Mouse (Mus musculus): ENCODE data around the gene Tada2a. TPM values are rescaled to one million over a fixed set of nuclear protein-coding genes. Genes with fewer than 3 reads are reported as not detected.

The Tada2a gene
- total RNA-seq, 2 experiments from 2014 or later, result 8.4 to 11.2 TPM

DNA sequence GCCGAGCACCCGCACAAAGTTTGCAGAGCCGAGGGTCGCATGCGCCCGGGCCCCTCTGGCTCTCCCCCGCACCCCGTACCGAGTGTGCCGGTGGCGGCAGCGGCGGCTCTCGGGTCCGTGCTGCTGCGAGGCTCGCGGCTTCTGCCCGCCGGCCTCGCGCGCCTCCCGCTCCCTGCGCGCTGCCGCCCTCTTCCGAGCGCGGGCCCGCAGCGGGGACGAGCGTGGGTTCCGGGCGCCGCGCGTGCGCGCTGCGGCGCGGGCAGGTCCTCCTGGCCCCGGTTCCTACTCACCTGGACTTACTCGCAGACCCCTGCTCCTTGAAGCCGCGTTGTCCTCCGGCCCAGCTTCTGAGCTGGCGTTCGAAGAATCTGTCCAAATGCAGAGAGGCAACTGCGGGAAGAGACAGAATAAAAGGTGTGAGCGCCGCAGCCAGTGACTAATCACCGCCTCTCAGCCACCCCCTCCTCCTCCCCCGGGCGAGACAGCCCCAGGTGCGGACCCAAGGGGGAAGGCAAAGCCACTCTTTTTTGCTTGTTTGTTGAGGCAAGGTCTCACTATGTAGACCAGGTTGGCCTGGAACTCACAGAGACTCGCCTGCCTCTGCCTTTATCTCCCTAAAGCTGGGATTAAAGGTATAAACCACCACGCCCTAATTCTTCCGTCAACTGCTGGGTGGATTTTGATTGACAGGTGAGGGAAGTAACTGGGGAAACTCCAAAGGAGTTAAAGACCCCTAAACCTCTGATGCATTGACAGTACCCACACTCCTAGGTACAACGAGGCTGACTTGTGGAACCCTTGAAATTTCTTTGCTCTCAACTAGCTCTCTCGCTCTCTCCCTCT lies 61.0 kb downstream of the Tada2a start:
- intact Hi-C loops (cut with DNase I; ENCODE audit: low total_unique reads), result no loop called here
- DNase-seq, result peak; percentile 37

DNA sequence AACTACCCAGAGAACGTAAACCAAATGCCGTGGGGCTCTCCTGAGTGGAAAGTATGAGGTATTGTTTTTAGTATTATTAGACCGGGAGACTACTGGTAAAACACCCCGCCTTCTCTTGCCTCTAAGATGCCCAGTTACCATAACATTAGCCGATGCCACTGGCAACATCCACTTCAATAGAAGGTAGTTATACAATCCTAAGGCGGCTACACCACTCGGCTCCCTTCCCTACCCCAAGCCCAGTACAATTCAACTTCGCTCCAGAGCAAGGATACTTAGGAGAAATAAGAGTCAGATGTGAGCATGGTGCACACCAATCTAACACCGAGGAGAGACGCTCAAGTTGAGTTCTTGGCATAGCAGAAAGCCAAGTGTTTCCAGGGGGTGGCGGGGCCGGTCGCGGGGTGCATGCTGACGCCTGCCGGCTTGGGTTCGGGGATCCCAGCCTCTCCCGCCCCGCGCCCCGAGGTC lies 61.6 kb downstream of the Tada2a start:
- DNase-seq, result no peak
- intact Hi-C loops (cut with DNase I; ENCODE audit: low total_unique reads), result no loop called here

DNA sequence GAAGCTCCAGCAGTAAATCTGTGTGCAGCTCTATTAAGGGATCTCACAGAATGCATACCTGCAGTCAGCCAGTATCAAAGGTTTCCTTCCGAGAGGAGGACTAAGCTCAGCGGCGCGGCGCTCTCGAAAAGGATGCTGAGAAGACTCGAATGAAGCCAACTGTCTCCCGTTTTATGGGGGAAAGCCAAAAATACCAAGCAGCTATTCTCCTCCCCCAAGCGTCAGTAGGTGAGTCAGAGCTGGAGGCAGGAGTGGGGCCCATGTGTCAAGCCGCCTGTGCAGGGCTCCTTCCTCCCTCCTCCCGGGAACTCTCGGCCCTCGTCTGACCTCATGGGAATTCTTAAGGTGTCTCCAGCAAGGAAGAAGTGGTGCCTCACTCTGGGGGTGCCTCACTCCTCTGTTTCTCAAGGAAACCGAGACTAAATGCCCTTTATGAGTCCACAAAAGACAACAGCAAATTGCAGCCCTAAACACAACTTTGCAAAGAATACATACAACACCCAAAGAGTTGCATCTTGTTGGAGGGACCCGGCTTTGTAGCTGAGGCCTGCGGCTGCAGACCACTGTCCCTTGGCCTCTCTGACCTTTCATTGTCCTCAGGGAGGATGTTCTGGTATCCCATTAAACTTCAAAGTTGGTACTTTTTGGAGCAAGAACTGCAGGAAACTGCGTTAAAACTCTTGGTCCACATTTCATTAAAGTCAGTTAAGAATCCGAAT lies 62.3 kb downstream of the Tada2a start:
- DNase-seq, result no peak
- intact Hi-C loops (cut with DNase I; ENCODE audit: low total_unique reads), result no loop called here

DNA sequence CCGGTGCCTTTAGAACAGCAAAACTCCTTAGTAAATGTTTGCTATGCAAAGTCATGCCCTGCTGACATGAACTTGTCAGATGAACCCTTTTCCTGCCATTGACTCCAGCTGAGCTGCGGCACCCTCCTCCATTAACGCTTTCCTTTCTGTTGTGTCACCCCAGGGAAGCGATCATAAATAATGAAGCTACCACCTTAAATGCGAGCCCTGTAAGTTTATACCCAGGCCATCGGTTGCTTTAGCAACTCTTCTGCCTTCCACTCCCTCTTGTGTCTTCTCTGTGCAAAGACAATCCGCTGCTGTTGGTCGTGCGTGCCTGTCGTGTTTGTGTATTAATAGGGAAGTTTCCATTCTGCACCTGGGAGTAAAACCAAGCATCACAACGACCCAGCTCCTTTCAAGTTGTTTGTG lies 63.3 kb downstream of the Tada2a start:
- intact Hi-C loops (cut with DNase I; ENCODE audit: low total_unique reads), result no loop called here

DNA sequence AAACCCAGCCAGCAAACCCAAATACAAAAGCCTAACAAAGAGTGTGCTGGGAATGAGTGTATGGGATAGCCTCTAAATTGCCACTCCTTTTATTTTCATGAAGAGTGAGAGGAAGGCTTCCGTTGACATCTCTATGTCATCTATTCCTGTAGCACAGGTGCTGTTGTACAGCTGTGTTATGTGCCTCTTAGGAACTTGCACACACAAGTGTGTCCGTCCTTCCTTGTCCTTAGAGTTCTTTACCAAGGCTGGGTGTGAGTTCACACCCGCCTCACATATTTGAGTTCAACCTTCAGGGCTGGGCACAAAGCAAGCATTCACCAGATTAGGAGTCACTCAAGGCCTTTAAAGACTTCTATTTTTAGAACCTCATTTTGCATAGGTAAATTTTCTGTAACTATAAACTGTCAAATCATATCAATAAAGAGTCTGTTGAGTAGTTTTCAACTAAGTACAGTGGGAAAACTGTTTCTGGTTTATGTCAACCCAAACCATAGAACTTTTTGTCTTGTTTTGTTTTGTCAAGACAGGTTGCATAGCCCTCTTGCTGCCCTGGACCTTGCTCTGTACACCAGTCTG lies 65.7 kb downstream of the Tada2a start:
- intact Hi-C loops (cut with DNase I; ENCODE audit: low total_unique reads), result no loop called here
- no peak for DNase-seq

More for the DNA sequence above, 63.3 kb downstream of the Tada2a start:
- no peak for DNase-seq

DNA sequence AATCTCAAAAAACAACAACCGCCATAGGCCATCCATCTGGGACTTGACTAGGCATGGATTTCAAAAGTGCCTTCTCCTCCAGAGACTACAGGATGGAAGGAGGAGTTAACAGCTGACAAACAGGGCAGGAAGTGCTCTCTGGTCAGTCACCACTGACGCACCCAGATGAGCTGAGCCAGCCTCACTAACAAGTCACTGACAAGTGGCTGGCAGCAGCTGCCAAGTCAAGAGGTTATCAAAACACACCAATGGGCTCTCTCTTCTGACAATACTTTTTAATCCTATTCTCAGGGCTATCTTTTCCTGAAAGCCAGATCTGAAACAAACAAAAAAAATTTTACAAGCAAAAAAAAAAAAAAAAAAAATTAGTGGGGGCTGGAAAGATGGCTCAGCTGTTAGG lies 66.6 kb downstream of the Tada2a start:
- intact Hi-C loops (cut with DNase I; ENCODE audit: low total_unique reads), result no loop called here
- no peak for DNase-seq

DNA sequence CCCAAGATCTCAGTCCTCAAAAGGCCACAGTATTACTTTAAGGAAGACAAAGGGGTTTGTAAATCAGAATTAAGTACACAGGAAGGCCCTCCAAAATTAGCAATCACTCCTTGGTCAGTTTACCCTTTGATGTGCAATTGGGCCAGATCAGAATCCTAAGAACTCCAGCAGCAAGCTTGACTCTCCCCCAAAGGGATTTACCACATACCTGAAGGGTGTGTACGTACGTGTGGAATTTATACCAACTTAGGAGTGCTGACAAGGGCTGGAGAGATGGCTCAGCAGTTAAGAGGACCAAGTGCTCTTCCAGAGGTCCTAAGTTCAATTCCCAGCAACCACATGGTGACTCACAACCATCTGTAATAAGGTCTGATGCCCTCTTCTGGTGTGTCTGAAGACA lies 67.5 kb downstream of the Tada2a start:
- no peak for DNase-seq
- intact Hi-C loops (cut with DNase I; ENCODE audit: low total_unique reads), result no loop called here

DNA sequence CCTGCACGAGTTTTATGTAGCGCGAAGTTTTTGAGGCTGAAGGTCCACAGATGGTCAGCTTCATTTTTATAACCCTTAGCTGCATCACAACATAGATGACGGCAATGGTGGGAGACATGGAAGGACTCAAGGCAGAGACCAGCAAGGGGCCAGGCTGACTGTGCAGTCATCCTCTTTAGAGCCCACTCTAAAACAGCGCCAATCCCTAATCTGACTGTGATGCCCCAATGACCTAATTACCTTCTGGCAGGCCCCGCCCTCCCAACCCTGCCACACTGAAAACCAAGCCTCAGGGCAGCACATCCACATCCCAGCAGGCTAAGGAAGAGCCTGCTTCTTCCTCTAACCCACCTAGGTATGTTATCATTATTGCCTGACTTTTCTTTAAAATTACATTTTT lies 68.8 kb downstream of the Tada2a start:
- DNase-seq, result no peak
- intact Hi-C loops (cut with DNase I; ENCODE audit: low total_unique reads), result no loop called here

DNA sequence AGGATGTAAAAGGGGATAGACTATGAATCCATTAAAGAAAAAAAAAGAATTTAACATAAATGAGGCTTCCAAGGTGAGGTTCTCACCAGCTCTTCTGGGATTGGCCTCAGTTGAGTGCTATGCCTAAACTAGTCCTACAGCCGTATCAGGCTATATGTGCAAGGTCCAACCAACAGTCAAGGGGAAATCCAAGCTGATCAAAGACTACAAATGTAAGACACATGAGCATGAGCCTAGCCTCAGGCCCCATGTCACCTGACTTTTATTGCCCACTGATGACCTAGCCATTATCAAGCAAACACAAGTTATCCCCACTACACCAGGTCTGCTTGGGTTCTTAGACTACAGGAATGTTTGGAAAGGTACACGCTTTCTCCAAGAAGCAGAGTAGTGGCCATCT lies 69.6 kb downstream of the Tada2a start:
- intact Hi-C loops (cut with DNase I; ENCODE audit: low total_unique reads), result no loop called here
- no peak for DNase-seq

DNA sequence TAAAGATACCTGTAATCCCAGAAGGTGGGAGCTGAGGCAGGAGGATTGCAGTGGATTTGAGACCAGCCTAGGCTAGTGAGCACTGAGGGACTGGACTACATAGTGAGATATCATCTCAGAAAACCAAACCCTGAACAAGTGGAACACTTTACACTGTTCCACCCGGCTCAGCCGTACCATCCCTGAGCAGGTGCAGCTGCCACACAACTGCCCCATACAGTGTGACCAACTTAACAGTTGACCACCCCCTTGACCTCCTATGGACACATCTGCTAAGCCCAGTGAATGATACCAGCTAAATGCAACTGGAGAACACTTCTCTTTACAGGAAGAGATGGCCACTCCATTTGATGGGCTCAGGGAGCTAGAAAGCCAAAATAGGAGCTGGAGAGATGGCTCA lies 72.0 kb downstream of the Tada2a start:
- intact Hi-C loops (cut with DNase I; ENCODE audit: low total_unique reads), result no loop called here
- DNase-seq, result no peak

DNA sequence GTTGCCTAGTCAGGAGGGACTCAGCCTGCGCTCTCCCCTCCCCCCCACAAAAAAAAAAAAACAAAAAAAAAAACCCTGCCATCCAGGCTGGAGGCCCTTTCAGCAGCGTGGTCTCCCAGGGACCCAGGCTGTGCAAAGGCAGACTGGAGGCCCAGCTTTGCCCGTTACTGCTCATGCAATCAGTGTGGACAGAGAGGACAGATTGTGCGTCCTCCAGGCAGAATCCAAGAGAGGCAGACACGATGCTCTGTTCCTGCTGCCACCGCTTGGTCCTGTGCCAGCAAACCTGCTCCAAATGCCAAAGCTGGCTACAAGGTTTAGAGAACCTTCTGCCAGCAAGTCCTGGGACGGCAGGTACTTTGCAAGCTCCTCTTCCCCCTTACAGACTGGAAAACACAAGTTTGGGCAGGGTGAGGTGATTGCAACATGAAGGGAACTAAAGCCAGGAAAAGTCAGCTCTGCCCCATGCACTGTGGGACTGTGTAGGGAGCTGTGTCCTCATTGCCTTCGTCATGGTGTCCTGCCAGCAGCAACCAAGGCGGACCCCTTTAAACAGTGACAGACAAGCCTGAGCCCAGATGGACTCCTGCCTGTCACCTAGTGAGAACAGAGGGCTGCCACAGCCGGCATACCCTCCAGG lies 75.8 kb downstream of the Tada2a start:
- intact Hi-C loops (cut with DNase I; ENCODE audit: low total_unique reads), result no loop called here
- no peak for DNase-seq

DNA sequence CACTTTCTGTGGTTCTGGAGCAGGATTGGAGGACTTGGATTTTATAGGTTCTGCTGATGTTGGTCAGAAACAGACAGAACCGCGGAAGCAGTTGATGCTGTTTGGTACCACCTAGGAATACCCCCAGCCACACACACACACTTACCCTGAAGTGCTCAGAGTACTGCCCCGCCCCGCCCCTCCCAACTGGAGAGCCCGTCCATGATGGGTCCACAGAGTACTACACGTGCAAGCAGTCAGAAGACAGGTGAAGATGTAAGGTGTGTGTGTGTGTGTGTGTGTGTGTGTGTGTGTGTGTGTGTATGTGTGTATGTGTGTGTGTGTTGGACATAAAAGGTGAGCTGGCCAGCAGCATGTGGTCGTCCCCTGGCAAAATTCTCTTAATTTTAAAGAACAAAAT lies 76.3 kb downstream of the Tada2a start:
- no peak for DNase-seq
- intact Hi-C loops (cut with DNase I; ENCODE audit: low total_unique reads), result no loop called here

DNA sequence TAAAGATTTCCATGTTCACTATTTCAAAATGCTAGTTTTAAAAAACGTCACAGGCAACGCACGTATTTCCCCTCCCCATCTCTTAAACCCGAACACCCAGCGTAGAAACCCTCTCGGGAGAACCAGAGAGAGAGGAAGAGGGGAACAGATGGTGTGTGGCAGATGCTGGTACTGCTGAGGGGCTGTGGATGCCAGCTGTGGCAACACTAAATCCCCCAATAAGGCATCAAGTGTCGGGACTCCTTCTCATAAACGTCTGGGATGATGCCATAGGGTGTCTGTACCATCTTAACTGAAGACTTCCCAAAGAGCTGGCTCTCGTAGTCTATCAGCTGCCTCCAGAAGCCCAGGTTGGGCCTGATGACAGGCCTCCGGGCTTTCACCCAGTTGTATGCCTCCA lies 81.0 kb downstream of the Tada2a start:
- intact Hi-C loops (cut with DNase I; ENCODE audit: low total_unique reads), result no loop called here
- DNase-seq, result no peak

DNA sequence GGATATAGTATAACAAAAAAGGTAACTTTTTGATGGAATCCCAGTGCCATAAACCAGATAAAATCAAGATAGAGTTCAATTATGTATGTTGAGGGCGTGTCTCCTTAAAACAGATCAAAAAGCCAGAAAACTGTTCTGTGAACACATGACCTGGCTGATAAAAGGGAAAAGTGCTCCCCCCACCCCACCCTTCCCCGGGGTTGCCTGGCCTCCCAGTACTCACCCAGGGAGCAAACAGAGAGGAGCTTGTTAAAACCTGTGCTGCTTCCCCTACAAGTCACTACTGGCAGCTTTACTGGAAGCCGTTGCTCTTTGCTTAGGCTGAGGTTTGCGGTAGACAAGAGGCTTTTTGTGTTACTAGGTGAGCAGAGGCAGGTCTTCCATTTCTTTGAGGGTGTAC lies 82.1 kb downstream of the Tada2a start:
- DNase-seq, result no peak
- intact Hi-C loops (cut with DNase I; ENCODE audit: low total_unique reads), result no loop called here

DNA sequence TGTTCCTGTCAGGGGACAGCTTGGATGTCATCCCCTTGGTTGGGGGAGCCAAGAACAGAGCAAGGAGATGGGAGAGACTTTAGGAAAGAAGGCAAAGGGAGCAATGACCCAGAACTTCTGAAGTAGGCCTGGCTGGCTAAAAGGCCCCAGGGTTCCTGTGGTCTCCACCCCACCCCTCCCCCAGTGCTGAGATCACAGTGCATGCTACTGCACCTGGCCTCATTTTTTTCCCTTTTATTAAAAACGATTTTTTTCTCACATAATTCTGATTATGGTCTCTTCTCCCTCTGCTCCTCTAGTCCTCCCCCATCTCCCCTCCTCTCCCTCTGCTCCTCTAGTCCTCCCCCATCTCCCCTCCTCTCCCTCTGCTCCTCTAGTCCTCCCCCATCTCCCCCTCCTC lies 84.4 kb downstream of the Tada2a start:
- DNase-seq, result no peak
- intact Hi-C loops (cut with DNase I; ENCODE audit: low total_unique reads), result no loop called here

DNA sequence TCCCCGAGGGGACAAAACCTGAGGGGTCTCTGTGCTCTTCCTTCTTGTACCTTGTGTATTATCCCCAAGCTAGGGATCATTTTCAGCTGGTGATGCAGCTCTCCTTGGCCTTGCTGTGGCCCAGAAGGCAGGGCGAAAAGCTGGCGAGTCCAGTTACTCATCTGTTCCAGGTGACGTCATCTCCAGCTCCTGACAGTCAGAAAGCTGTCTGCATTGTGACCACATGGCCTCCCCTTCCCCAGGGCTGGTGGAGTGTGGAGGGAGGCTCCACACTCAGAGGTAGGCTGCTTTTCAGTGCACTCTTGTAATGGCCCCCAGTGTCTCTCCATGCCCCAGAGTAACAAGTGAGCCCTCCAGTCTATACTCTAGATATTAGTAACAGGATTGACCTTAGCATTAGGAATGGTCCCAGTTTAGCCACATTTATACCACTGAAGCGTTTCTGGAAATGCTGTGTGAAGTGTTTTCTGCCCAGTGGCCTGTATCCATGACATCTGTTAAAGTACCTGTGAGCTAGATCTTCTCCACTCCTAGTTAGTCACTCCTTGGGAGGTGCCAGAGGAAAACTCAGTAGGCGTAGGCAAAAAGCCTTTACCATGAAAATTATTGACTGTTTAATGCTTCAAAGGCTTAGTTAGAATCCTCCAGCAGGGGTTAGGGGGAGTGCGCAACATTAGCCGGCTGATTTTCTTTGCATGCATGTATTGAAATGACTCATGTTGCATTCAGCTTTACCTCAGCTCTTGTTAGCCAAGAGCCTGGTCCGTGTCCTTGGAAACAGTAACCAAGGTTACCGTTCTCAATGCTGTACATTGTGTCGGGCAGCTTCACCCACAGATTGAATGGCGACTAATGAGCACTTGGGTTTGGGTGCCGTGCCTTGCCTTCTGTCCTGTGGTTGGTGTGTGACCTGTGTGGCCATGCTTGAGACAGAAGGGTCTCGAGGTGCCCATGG lies 86.3 kb downstream of the Tada2a start:
- DNase-seq, result peak; percentile 21
- intact Hi-C loops (cut with DNase I; ENCODE audit: low total_unique reads), result no loop called here

DNA sequence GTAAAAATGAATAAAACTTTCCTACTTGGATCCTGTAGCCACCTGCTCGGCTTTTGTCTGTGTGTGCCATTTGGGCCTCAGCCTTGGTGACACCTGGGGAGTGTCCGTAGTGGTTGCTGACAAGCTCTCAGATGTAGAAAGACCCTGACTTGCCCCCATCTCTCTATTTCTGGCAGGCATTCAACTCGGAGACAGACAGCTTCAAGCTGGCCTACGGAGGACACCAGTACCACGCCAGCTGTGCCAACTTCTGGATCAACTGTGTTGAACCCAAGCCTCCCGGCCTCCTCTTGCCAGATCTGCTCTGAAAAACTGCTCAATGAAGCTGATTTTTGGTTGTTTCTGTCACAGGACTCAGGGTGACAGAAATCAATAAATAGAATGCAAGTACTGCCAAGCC lies 88.8 kb downstream of the Tada2a start:
- DNase-seq, result no peak
- intact Hi-C loops (cut with DNase I; ENCODE audit: low total_unique reads), result no loop called here

DNA sequence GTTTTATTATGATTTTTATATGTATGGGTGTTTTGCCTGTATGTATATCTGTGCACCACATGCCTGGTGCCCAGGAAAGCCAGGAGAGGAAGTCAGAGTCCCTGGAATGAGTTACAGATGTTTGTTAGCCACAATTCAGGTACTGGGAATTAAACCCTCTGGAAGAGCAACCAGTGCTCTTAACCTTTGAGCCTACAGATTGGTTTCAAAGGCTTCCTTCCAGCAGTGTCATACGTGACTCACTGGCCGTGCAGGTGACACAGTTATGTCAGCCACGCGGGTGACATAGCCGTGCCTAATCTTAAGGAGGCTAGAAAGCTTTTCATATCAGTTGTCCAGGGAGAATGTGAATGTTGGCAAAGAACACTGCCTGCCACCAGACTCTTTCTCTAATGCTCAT lies 95.7 kb downstream of the Tada2a start:
- intact Hi-C loops (cut with DNase I; ENCODE audit: low total_unique reads), result no loop called here
- no peak for DNase-seq

DNA sequence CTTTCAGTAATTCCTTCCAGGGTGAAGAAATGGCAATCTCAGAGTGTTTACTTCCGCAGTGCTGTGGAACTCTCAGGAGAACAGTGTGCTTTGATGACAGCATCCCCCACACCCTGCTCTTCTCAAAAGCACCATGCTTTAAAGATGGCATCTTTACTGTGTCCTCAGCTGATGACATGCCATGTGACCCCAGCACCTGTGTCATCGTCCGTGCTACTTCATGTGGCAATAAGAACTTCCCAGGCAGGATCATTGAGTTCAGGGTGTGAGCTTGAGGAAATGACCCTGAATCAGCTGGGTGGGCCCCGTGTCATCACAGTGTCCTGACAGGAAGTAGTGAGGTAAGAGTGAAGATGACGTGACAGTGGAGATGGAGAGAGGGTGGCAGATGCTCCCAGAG lies 96.8 kb downstream of the Tada2a start:
- DNase-seq, result no peak
- intact Hi-C loops (cut with DNase I; ENCODE audit: low total_unique reads), result no loop called here

All from gastrocnemius, postnatal 14 days (tissue).